Mouse (Mus musculus) embryonic facial prominence, embryonic 11.5 days (tissue): Measurements from ENCODE around the gene Mpnd. TPM values are rescaled to one million over a fixed set of nuclear protein-coding genes. Genes with fewer than 3 reads are reported as not detected.

Experiments
- ATAC-seq: fragments of 200-750 bp; cut with Nextera tagmentation; replicated peaks from 2 replicates; pipeline ENCODE4 v1.8.0; 2017; ENCODE audit warnings: low read depth; ENCODE audit not compliant: insufficient number of reproducible peaks, low FRiP score, low TSS enrichment
- DNase-seq: peaks from one replicate; pipeline ENCODE4 v3.0.0-alpha.2; 2015; ENCODE audit warnings: low spot score
- H3K27ac ChIP-seq: fragments of 300-500 bp; sonication (generic); replicated peaks from 2 replicates; pipeline ENCODE4 v1.5.1; 2014; ENCODE audit warnings: mild to moderate bottlenecking, low read depth, low read length, control low read depth
- H3K27me3 ChIP-seq: fragments of 300-500 bp; sonication (generic); 2 replicates; pipeline ENCODE4 v1.6.1; 2014; ENCODE audit warnings: mild to moderate bottlenecking, low read length, moderate library complexity, mixed read lengths; ENCODE audit not compliant: control insufficient read depth, insufficient read depth
- H3K36me3 ChIP-seq: fragments of 300-500 bp; sonication (generic); replicated peaks from 2 replicates; pipeline ENCODE4 v1.6.1; 2014; ENCODE audit warnings: low read depth, mild to moderate bottlenecking, low read length, moderate library complexity, mixed read lengths; ENCODE audit not compliant: control insufficient read depth, insufficient read depth
- H3K4me1 ChIP-seq: fragments of 300-500 bp; sonication (generic); 2 replicates; pipeline ENCODE4 v1.6.1; 2014; ENCODE audit warnings: low read length, mixed read lengths; ENCODE audit not compliant: control insufficient read depth, insufficient read depth
- H3K4me2 ChIP-seq: fragments of 300-500 bp; sonication (generic); 2 replicates; pipeline ENCODE4 v1.6.1; 2014; ENCODE audit warnings: low read depth, mild to moderate bottlenecking, control low read depth, low read length, moderate library complexity
- H3K4me3 ChIP-seq: fragments of 300-500 bp; sonication (generic); 2 replicates; pipeline ENCODE4 v1.5.1; 2014; ENCODE audit warnings: low read depth, low read length, control low read depth
- H3K9ac ChIP-seq: fragments of 300-500 bp; sonication (generic); replicated peaks from 2 replicates; pipeline ENCODE4 v1.6.1; 2014; ENCODE audit warnings: mild to moderate bottlenecking, control low read depth, low read length
- H3K9me3 ChIP-seq: fragments of 300-500 bp; sonication (generic); replicated peaks from 2 replicates; pipeline ENCODE4 v1.6.1; 2016; ENCODE audit warnings: mild to moderate bottlenecking, low read length, inconsistent platforms, mixed read lengths; ENCODE audit not compliant: control insufficient read depth
- WGBS: fragments of 180-500 bp; shearing (Covaris S2); extraction: QIAGEN DNeasy Blood & Tissue Kit; methylation state at CpG from one replicate; pipeline ENCODE4 v1.1.7; 2014; 5-methylcytosine and 5-hydroxymethylcytosine counted together
- polyA plus RNA-seq: library from polyadenylated mRNA; unstranded; fragments of >200 nt; fragmentation: Nextera tagmentation; extraction: Ambion mirVana; gene quantifications from 2 replicates; pipeline ENCODE4 v1.2.1, GENCODE M21; 2014

Mpnd gene
- polyA plus RNA-seq, 1 experiment from 2014 or later: 135 TPM

DNA sequence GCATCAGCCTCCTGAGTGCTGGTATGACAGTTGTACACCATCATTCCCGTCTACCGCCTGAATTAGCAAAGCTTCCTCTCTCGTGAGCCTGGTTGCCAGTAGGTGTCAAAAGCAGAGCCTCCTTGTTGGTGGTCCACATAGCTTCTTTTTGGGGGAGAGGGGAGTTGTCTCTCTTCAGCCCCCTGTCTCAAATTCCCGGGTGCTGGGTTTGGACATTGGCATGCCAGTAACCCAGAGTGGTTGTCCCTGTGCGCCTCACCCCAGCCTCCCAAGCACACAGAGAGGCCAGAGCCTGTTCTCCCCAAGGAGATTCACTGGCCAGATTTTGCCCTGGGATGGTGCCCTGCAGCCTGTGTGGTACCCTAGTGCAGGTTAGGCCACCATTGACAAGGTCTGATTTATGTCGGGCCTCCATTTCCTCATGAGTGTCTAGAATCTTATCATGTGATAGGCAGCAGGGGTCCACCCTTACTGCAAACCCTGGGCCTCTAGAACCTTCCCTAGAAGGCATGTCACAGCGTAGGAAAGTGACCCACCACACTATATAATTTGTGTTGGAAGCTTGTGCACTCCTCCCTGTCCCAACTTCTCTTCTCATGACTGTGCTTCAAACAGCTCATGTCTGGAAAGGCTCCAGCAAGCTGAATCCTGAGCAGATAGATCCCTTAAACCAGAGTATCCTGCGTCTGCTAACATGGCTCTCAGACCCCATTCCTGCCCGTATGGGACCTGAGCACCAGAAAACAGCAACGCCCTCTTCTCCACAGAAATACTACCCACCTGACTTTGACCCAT, 45.4 kb upstream of the Mpnd start:
- ATAC-seq: no peak
- Histone ChIP-seq H3K4me2 (peak overlapping the region; percentile 27; the same call in 1 of the 2 replicates), H3K36me3 (no peaks in the 10 kb centered on the region; the same call in 1 of the 2 replicates), H3K27ac (no peak overlapping the region), H3K4me3 (peak overlapping the region; percentile 54), H3K4me1 (no peaks in the 10 kb centered on the region), H3K27me3 (peaks cover 2% of the 10 kb centered on the region; the same call in 1 of the 2 replicates), H3K9me3 (no peaks in the 10 kb centered on the region), H3K9ac (no peak overlapping the region)
- 77% methylated on average over 10 of the region's 10 CpGs for WGBS
- DNase-seq: no peak

GRCm38 (mm10) chr17:55960791-55961190, 44.7 kb upstream of the Mpnd start:
- Histone ChIP-seq H3K9ac (no peak overlapping the region), H3K4me1 (no peaks in the 10 kb centered on the region), H3K27ac (no peak overlapping the region), H3K9me3 (no peaks in the 10 kb centered on the region), H3K36me3 (no peaks in the 10 kb centered on the region; the same call in 1 of the 2 replicates), H3K4me2 (no peak overlapping the region), H3K27me3 (0 out of 2 replicates have a peak, but pooled peaks cover 2% of the 10 kb centered on the region), H3K4me3 (no peak overlapping the region)
- no peak for DNase-seq
- no peak for ATAC-seq

GRCm38 (mm10) chr17:55961631-55962030, 43.9 kb upstream of the Mpnd start:
- Histone ChIP-seq H3K36me3 (no peaks in the 10 kb centered on the region; the same call in 1 of the 2 replicates), H3K9ac (no peak overlapping the region), H3K4me3 (no peak overlapping the region), H3K9me3 (no peaks in the 10 kb centered on the region), H3K27ac (no peak overlapping the region), H3K4me2 (no peak overlapping the region), H3K4me1 (no peaks in the 10 kb centered on the region), H3K27me3 (0 out of 2 replicates have a peak, but pooled peaks cover under 1% of the 10 kb centered on the region)
- WGBS: 91% methylated on average over 7 of the region's 7 CpGs
- ATAC-seq (no peak), DNase-seq (no peak)

DNA sequence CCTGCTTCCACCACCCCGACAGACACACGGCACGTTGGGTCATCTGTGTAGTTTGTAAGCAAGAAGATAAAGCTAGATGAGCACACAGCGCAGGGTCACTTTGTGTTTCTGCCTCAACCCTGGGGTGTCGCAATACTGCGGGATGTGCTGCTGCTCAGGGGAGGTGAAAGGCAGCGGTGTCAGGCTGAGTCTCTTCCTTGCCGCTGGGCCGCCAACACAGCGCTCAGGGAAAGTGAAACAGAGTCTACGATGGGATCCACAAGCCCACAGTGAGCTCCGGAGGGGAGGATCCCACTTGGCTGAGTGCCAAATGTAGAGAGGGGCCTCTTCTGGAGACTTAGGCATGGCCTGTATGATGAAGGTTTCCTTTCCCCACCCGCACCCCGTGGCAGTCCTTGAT, 42.3 kb upstream of the Mpnd start:
- H3K27ac ChIP-seq: no peak overlapping the region
- H3K9me3 ChIP-seq: no peaks in the 10 kb centered on the region
- 87% methylated on average over 14 of the region's 14 CpGs for WGBS
- ATAC-seq (no peak), DNase-seq (no peak)
- no peak overlapping the region for H3K4me3 ChIP-seq
- H3K36me3 ChIP-seq: no peaks in the 10 kb centered on the region; the same call in 1 of the 2 replicates
- no peaks in the 10 kb centered on the region for H3K27me3 ChIP-seq
- H3K4me1 ChIP-seq: no peaks in the 10 kb centered on the region
- no peak overlapping the region for H3K9ac ChIP-seq
- H3K4me2 ChIP-seq: no peak overlapping the region

GRCm38 (mm10) chr17:55964496-55964895, 41.0 kb upstream of the Mpnd start:
- 0 out of 2 replicates have a peak, but pooled peaks cover 2% of the 10 kb centered on the region for H3K4me1 ChIP-seq
- no peaks in the 10 kb centered on the region; the same call in 1 of the 2 replicates for H3K36me3 ChIP-seq
- H3K4me3 ChIP-seq: no peak overlapping the region
- no peak for ATAC-seq
- no peak overlapping the region for H3K9ac ChIP-seq
- 90% methylated on average over 10 of the region's 10 CpGs for WGBS
- no peak overlapping the region for H3K27ac ChIP-seq
- no peak overlapping the region for H3K4me2 ChIP-seq
- no peak for DNase-seq
- H3K27me3 ChIP-seq: no peaks in the 10 kb centered on the region
- H3K9me3 ChIP-seq: no peaks in the 10 kb centered on the region

GRCm38 (mm10) chr17:55964996-55965395, 40.5 kb upstream of the Mpnd start:
- no peaks in the 10 kb centered on the region; the same call in 1 of the 2 replicates for H3K36me3 ChIP-seq
- 87% methylated on average over 9 of the region's 9 CpGs for WGBS

GRCm38 (mm10) chr17:55967186-55967585, 38.3 kb upstream of the Mpnd start:
- no peak overlapping the region for H3K27ac ChIP-seq
- ATAC-seq: no peak
- peaks cover 2% of the 10 kb centered on the region for H3K4me1 ChIP-seq
- DNase-seq: no peak
- WGBS: 90% methylated on average over 4 of the region's 4 CpGs
- H3K4me2 ChIP-seq: no peak overlapping the region
- no peak overlapping the region for H3K9ac ChIP-seq
- H3K36me3 ChIP-seq: no peaks in the 10 kb centered on the region; the same call in 1 of the 2 replicates
- no peak overlapping the region for H3K4me3 ChIP-seq
- no peaks in the 10 kb centered on the region for H3K9me3 ChIP-seq
- peaks cover 3% of the 10 kb centered on the region; the same call in 1 of the 2 replicates for H3K27me3 ChIP-seq

More at GRCm38 (mm10) chr17:55964996-55965395, 40.5 kb upstream of the Mpnd start:
- DNase-seq: no peak
- H3K27me3 ChIP-seq: no peaks in the 10 kb centered on the region
- H3K4me1 ChIP-seq: 0 out of 2 replicates have a peak, but pooled peaks cover 2% of the 10 kb centered on the region
- no peak overlapping the region for H3K4me2 ChIP-seq
- H3K9ac ChIP-seq: no peak overlapping the region
- no peak overlapping the region for H3K27ac ChIP-seq
- no peak overlapping the region for H3K4me3 ChIP-seq
- no peaks in the 10 kb centered on the region for H3K9me3 ChIP-seq
- ATAC-seq: no peak

GRCm38 (mm10) chr17:55968210-55968609, 37.3 kb upstream of the Mpnd start:
- H3K9me3 ChIP-seq: no peaks in the 10 kb centered on the region
- no peak overlapping the region for H3K4me3 ChIP-seq
- WGBS: 47% methylated on average over 7 of the region's 7 CpGs
- H3K27ac ChIP-seq: no peak overlapping the region
- H3K36me3 ChIP-seq: no peaks in the 10 kb centered on the region; the same call in 1 of the 2 replicates
- H3K4me1 ChIP-seq: peaks cover 2% of the 10 kb centered on the region
- peaks cover 3% of the 10 kb centered on the region; the same call in 1 of the 2 replicates for H3K27me3 ChIP-seq
- H3K4me2 ChIP-seq: no peak overlapping the region
- no peak overlapping the region for H3K9ac ChIP-seq
- ATAC-seq (no peak), DNase-seq (no peak)
